Mouse (Mus musculus) heart, embryonic 15.5 days (tissue): ENCODE data around the gene Ccdc187. TPM values are rescaled to one million over a fixed set of nuclear protein-coding genes. Genes with fewer than 3 reads are reported as not detected.

ENCODE experiments used
- ATAC-seq: fragments of 200-750 bp; cut with Nextera tagmentation; replicated peaks from 2 replicates; pipeline ENCODE4 v1.8.0; 2017; ENCODE audit warnings: low read depth, moderate TSS enrichment; ENCODE audit not compliant: insufficient number of reproducible peaks, insufficient read depth, low FRiP score
- H3K27ac ChIP-seq: fragments of 300-500 bp; sonication (generic); 2 replicates; pipeline ENCODE4 v1.5.1; 2015; ENCODE audit warnings: mild to moderate bottlenecking, inconsistent platforms
- H3K27me3 ChIP-seq: fragments of 300-500 bp; sonication (generic); 2 replicates; pipeline ENCODE4 v1.6.1; 2015; ENCODE audit warnings: inconsistent platforms
- H3K36me3 ChIP-seq: fragments of 300-500 bp; sonication (generic); 2 replicates; pipeline ENCODE4 v1.6.1; 2015; ENCODE audit warnings: mild to moderate bottlenecking, inconsistent platforms
- H3K4me1 ChIP-seq: fragments of 300-500 bp; sonication (generic); replicated peaks from 2 replicates; pipeline ENCODE4 v1.6.1; 2015; ENCODE audit warnings: inconsistent platforms
- H3K4me2 ChIP-seq: fragments of 300-500 bp; sonication (generic); 2 replicates; pipeline ENCODE4 v1.6.1; 2015; ENCODE audit warnings: inconsistent platforms, mild to moderate bottlenecking, moderate library complexity
- H3K4me3 ChIP-seq: fragments of 300-500 bp; sonication (generic); 2 replicates; pipeline ENCODE4 v1.5.1; 2015; ENCODE audit warnings: mild to moderate bottlenecking, inconsistent platforms
- H3K9ac ChIP-seq: fragments of 300-500 bp; sonication (generic); 2 replicates; pipeline ENCODE4 v1.6.1; 2015; ENCODE audit warnings: mild to moderate bottlenecking, inconsistent platforms
- H3K9me3 ChIP-seq: fragments of 300-500 bp; sonication (generic); replicated peaks from 2 replicates; pipeline ENCODE4 v1.6.1; 2016; ENCODE audit warnings: inconsistent platforms
- WGBS: fragments of 180-500 bp; shearing (Covaris S2); methylation state at CpG from one replicate; pipeline ENCODE4 v1.1.7; 2015; ENCODE audit warnings: mixed read lengths; 5-methylcytosine and 5-hydroxymethylcytosine counted together
- polyA plus RNA-seq: library from polyadenylated mRNA; unstranded; fragments of >200 nt; fragmentation: Nextera tagmentation; extraction: Ambion mirVana; gene quantifications from 2 replicates; pipeline ENCODE4 v1.2.1, GENCODE M21; 2015

Ccdc187 gene
- polyA plus RNA-seq, 1 experiment from 2014 or later, result 0.08 TPM

DNA sequence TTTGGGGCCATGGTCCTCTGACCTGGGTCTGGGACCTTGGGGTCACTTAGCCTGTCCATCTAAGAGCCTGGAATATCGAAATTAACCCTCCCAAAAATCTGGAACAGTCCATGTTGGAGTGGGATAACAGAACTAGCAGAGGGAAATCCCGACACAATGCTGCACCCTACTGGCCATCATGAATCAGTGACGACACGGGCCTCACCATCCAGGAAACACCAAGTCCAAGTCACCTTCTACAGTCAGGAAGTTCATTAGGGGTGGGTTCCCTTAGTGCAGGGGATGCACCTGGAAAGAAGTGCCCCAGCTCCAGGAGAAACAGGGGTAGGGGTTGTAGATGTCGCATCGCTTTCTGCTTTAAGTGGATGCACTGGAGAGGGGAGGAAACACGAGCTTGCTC is 20.7 kb downstream of the Ccdc187 start:
- 15% methylated on average over 7 of the region's 7 CpGs for WGBS
- H3K4me3 ChIP-seq, result no peak overlapping the region
- H3K9me3 ChIP-seq, result no peaks in the 10 kb centered on the region
- no peaks in the 10 kb centered on the region for H3K4me1 ChIP-seq
- ATAC-seq, result no peak
- no peak overlapping the region for H3K9ac ChIP-seq
- H3K4me2 ChIP-seq, result no peak overlapping the region
- H3K36me3 ChIP-seq, result no peaks in the 10 kb centered on the region
- no peaks in the 10 kb centered on the region for H3K27me3 ChIP-seq
- H3K27ac ChIP-seq, result no peak overlapping the region

DNA sequence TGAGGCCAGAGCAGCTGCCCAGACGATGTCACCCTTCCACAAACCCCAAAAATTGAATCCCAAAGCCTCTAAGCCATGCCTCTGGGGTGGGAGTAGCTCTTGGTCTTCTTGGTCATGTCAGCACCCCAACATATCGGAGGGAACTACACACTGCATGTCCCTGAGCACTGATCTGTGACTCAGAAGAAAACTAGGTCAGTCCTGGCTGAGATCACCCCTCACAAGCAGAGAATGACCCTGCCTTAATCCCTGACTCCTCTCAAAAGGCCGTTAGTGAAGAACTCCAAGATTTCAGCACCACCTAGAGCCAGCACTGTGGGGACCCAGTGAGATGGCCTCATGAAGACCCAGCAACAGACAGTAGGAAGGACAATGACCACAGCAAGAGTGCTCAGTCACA is 26.1 kb downstream of the Ccdc187 start:
- no peaks in the 10 kb centered on the region for H3K36me3 ChIP-seq
- 52% methylated on average over 3 of the region's 3 CpGs for WGBS

DNA sequence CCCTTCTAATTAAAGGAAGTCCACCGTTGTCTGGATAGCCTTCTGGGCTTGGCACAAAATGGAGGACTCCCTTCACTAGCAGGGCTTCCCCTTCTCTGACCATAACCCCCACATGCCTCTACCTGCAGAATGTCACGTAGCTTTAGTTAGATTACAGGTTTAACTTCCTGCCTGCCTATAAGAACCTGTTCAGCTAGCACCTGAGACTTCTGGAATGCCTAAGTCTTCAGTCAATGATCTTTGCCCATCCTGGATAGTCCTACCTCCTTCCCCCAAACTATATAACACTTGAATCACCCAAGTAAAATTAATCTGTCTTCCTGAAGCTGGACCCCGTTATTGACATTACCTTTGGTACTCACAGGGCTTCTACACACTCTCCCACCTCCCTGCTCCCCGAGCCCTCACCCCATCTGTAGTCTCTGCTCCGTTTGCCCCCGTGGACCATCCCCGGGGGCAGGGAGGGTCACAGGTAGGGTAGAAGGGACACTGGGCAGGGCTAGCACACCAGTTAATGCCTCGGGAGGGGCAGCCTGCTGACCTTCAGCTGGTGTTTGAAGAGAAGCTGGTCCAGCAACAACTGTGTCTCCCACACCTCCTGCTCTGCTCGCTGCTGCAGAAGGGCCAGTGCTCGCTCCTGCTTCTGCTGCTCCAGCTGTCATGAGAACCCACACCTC is 28.2 kb downstream of the Ccdc187 start:
- WGBS, result 76% methylated on average over 10 of the region's 10 CpGs
- no peak overlapping the region for H3K9ac ChIP-seq
- no peak overlapping the region for H3K27ac ChIP-seq
- H3K9me3 ChIP-seq, result no peaks in the 10 kb centered on the region
- H3K4me1 ChIP-seq, result no peaks in the 10 kb centered on the region
- H3K27me3 ChIP-seq, result 0 out of 2 replicates have a peak, but pooled peaks cover 3% of the 10 kb centered on the region
- no peaks in the 10 kb centered on the region for H3K36me3 ChIP-seq
- no peak overlapping the region for H3K4me3 ChIP-seq
- no peak for ATAC-seq
- no peak overlapping the region for H3K4me2 ChIP-seq

More for the DNA sequence above, 26.1 kb downstream of the Ccdc187 start:
- H3K27me3 ChIP-seq, result 0 out of 2 replicates have a peak, but pooled peaks cover 3% of the 10 kb centered on the region
- no peak overlapping the region for H3K9ac ChIP-seq
- ATAC-seq, result no peak
- no peaks in the 10 kb centered on the region for H3K9me3 ChIP-seq
- H3K4me2 ChIP-seq, result no peak overlapping the region
- no peak overlapping the region for H3K27ac ChIP-seq
- H3K4me3 ChIP-seq, result no peak overlapping the region
- H3K4me1 ChIP-seq, result no peaks in the 10 kb centered on the region

DNA sequence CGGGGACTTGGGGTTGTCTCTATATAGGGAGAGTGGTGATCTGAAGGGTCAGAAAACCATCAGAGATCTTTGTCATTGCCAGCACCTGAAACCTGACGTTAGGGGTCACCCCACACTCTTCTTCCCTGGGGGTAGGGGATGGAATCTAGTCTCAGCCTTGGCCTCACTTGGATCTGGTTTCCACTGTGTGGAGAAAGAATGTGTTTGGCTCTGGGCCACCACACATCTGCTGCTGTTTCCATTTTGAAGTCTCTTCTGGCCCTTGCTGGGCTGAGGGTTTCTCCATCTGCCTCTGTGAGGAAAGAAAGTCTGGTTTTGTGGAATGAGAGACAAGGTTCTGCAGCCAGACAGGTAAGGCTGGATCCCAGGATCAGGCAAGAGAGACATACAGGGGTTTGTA is 29.3 kb downstream of the Ccdc187 start:
- no peak overlapping the region for H3K9ac ChIP-seq
- no peaks in the 10 kb centered on the region for H3K9me3 ChIP-seq
- no peak overlapping the region for H3K4me3 ChIP-seq
- no peak overlapping the region for H3K4me2 ChIP-seq
- no peak overlapping the region for H3K27ac ChIP-seq
- 0 out of 2 replicates have a peak, but pooled peaks cover 3% of the 10 kb centered on the region for H3K27me3 ChIP-seq
- ATAC-seq, result no peak
- H3K36me3 ChIP-seq, result no peaks in the 10 kb centered on the region
- H3K4me1 ChIP-seq, result no peaks in the 10 kb centered on the region
- WGBS, result 66% methylated on average over 2 of the region's 2 CpGs

DNA sequence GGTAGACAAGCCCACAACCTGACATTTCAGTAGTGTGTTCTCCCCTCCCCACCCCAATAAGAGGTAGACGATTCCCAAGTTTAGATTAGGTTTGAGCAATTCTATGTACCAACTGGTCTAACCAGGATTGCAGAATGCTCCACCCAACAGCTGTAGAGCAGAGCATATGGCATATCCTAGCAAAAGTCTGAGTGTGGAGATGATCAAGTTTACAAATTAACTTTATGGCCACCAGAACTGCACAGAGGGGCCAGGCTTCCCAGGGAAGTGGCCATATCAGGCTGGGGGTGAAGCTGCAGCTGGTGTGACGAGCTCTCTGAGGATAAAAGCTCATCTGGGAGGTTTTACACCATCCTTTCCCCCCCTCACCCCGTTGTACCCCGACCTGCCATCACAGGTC is 29.7 kb downstream of the Ccdc187 start:
- no peak for ATAC-seq
- no peaks in the 10 kb centered on the region for H3K4me1 ChIP-seq
- no peak overlapping the region for H3K9ac ChIP-seq
- no peaks in the 10 kb centered on the region for H3K36me3 ChIP-seq
- H3K9me3 ChIP-seq, result no peaks in the 10 kb centered on the region
- no peak overlapping the region for H3K4me3 ChIP-seq
- WGBS, result 74% methylated on average over 4 of the region's 4 CpGs
- H3K4me2 ChIP-seq, result no peak overlapping the region
- H3K27ac ChIP-seq, result no peak overlapping the region
- peaks cover 3% of the 10 kb centered on the region; the same call in 1 of the 2 replicates for H3K27me3 ChIP-seq

DNA sequence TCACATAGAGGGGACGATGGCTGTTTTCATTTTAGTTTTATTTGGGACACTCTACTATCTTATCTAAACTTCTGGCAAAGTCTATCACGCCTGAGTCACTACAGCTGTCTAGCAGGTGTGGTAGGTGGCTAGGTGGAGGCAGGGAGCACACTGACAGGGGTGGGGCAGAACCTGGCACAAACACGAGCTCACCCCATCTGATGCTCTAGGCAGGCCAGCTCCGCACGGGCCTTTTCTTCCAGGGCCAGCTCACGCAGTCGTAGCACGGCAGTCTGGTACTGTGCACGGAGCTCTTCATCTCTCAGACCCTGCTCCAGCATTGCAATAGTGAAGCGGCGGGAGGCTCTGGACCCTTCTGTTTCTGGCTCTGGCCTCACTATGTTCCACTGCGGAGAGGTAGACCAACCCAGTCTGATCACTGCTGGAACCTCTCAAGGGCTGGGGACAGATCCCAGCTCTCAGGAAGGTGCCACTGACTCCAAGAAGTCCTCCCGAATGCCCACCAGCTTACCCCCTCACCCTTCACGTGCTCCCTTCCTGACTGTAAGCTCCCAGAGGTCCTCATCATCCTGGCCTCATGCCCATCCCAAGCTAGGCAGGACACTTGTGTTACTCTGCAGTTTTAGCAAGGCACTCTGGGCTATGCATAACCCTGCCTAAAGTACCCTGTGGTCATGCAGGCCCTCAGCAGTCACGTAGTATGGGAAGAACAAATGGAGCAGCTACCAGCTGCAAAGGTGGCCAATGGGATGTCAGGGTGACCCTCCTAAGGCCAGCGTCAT is 36.9 kb downstream of the Ccdc187 start:
- Histone ChIP-seq H3K36me3 (no peaks in the 10 kb centered on the region), H3K4me1 (no peaks in the 10 kb centered on the region), H3K9ac (no peak overlapping the region), H3K27ac (no peak overlapping the region), H3K4me3 (no peak overlapping the region), H3K9me3 (no peaks in the 10 kb centered on the region), H3K27me3 (peaks cover 12% of the 10 kb centered on the region), H3K4me2 (no peak overlapping the region)
- WGBS, result 81% methylated on average over 16 of the region's 16 CpGs
- ATAC-seq, result no peak

DNA sequence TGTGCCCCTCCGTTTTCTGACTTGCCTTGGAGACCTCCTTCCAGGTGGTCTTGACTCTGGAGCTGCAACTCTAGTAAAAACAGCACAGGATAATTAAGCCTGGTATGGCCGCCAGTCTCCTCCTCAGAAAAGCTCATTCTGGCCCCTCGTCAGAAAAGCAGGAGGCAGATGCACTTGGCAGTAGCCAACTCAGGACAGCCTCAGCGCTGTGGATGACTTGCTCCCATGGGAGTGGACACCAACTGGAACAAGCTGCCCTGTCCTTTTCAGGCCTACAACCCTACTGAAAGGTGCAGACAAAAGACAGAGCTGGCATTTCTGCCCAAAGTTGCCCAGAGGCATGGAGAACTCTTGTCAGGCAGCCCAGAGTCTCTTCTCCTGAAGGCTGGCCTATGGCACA is 39.5 kb downstream of the Ccdc187 start:
- Histone ChIP-seq H3K9me3 (no peaks in the 10 kb centered on the region), H3K27me3 (peaks cover 20% of the 10 kb centered on the region), H3K4me1 (no peaks in the 10 kb centered on the region), H3K27ac (no peak overlapping the region), H3K9ac (no peak overlapping the region), H3K4me3 (no peak overlapping the region), H3K4me2 (no peak overlapping the region), H3K36me3 (no peaks in the 10 kb centered on the region)
- ATAC-seq, result no peak
- WGBS, result 62% methylated on average over 4 of the region's 4 CpGs

DNA sequence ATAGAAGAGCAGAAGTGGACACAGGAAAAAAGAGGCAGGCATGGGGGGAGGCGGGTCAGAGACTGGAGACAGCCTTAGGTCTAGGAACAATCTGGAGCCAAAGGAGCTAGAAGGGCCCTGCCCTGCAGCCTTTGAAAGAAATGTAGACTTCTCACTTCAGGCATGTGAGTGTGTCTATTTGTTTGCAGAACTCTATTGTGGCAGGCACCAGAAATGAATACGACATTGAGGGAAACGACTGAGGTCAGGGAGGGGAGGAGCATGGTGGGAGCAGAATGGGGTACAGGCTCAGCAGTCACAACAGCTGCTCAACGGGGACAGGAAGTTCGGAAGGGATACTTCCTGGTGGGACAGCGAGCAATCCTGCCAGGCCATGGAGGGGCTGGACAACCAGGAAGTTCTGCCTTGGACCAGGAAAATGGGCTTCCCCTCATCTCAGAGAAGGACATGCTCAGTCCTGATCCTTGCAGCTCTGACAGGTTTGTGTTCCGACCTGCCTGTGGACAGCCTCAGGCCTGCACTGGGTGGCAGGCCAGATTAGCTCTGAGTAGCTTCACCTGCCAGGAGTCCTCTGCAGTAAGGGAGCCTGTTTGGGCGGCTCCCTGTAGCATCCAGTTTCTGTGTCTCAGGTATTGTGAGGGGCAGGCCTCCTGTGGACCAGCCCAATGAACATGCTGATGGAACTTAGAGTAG is 41.7 kb downstream of the Ccdc187 start:
- Histone ChIP-seq H3K9ac (no peak overlapping the region), H3K9me3 (no peaks in the 10 kb centered on the region), H3K4me2 (no peak overlapping the region), H3K27ac (no peak overlapping the region), H3K36me3 (no peaks in the 10 kb centered on the region), H3K4me3 (no peak overlapping the region), H3K4me1 (no peaks in the 10 kb centered on the region), H3K27me3 (peaks cover 20% of the 10 kb centered on the region)
- 54% methylated on average over 8 of the region's 8 CpGs for WGBS
- no peak; the same call in 1 of the 2 replicates for ATAC-seq

DNA sequence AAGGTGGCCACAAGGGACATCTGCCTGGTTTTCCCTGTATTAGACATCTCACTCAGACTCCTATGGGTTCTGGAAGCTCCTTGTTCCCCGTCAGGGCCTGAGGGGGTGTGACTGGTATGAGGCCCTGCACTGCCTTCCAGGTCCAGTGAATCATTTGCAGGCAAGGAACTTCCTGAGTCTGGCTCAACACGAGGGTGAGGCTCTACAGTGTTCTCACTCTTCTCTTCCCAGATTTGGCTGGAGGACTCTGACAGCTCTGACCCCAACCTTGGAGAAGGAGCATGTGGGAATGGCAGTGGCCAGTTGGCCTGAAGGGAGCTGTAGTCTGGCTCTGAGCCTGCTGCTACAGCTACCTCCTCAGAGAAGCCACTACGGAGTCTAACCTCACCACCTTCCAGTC is 46.8 kb downstream of the Ccdc187 start:
- no peak overlapping the region for H3K9ac ChIP-seq
- WGBS, result 49% methylated on average over 3 of the region's 3 CpGs
- peaks cover 8% of the 10 kb centered on the region; the same call in 1 of the 2 replicates for H3K27me3 ChIP-seq
- H3K36me3 ChIP-seq, result no peaks in the 10 kb centered on the region
- no peak overlapping the region for H3K4me2 ChIP-seq
- no peak overlapping the region for H3K27ac ChIP-seq
- H3K9me3 ChIP-seq, result no peaks in the 10 kb centered on the region
- H3K4me1 ChIP-seq, result no peaks in the 10 kb centered on the region
- ATAC-seq, result no peak
- H3K4me3 ChIP-seq, result no peak overlapping the region

DNA sequence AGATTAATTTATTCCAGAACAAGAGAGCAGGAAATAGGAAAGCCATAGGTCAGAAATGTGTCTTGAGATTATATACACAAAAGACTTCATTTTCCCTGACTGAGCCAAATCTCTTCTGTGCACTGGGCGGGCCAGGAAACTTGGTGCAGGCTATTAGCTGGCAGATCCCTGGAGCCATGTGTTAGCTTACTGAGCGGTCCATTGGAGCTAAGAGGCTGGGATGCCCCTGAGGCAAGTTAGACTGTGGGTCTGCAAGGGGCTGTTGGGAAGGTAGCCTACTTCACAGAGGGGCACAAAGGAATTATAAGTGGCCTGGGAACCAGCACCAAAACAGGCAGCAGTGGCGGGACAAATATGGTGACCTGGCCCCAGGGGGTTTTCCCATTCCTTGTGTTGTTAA is 53.5 kb downstream of the Ccdc187 start:
- no peak for ATAC-seq
- no peaks in the 10 kb centered on the region for H3K27me3 ChIP-seq
- H3K9me3 ChIP-seq, result no peaks in the 10 kb centered on the region
- no peak overlapping the region for H3K27ac ChIP-seq
- H3K9ac ChIP-seq, result no peak overlapping the region
- 65% methylated on average over 3 of the region's 3 CpGs for WGBS
- H3K36me3 ChIP-seq, result no peaks in the 10 kb centered on the region
- no peak overlapping the region for H3K4me3 ChIP-seq
- peaks cover 11% of the 10 kb centered on the region for H3K4me1 ChIP-seq
- no peak overlapping the region for H3K4me2 ChIP-seq

DNA sequence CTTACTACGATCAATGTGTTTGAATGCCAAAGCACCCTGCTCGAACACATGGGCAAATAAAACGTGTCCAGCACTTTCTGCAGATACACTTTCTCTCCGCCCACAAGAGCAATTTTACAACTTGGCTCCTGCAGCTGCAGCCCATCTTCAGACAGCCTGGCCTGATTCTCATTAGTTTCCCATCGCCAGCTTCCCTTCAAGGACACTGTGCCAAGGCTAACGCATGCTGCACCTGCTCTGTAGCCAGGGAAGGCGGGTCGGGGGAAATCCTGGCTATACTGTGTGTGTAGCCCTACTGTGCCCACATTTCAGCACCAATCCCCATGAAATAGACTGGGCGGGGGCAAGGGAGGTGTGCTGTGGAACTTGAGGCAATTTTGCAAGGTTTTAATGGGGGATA is 54.0 kb downstream of the Ccdc187 start:
- WGBS, result 53% methylated on average over 9 of the region's 9 CpGs

More for the DNA sequence above, 54.0 kb downstream of the Ccdc187 start:
- H3K27me3 ChIP-seq, result no peaks in the 10 kb centered on the region
- H3K4me2 ChIP-seq, result no peak overlapping the region
- H3K27ac ChIP-seq, result no peak overlapping the region
- no peaks in the 10 kb centered on the region for H3K36me3 ChIP-seq
- no peak for ATAC-seq
- no peaks in the 10 kb centered on the region for H3K9me3 ChIP-seq
- peaks cover 12% of the 10 kb centered on the region for H3K4me1 ChIP-seq
- H3K4me3 ChIP-seq, result no peak overlapping the region
- H3K9ac ChIP-seq, result no peak overlapping the region
